Mouse (Mus musculus): ENCODE results near the gene Nfic.

DNA sequence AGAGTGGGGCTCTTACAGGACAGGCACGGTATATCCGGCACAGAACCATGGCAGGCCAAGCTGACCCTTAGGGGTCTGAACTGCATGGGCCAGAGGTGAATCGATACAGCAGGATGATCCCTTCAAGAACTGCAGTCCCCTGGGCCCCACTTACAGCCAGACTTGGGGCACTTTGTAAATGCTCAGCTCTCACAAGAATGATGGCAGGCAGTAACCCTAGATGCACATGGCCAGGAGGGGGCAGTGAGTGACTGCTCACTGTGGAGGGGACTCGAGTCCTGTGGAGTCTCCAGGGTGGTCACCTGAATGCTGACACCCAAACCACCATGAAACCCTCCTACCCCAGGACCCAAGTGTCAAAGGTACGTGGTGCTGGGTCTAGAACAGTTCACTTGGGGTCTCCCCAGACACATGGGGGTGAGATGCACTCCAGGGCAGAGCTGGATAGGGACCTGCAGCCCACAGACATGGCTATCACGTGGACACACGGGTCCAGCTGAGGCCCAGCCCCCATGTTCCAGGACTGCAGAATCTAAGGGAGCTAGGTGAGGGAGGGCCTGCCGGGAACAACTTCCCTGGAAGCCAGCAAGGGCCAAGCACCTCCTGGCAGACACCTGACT, 38.3 kb upstream of the Nfic start:
- TF ChIP-seq POLR2A (IDR thresholded peaks at IDR 0.05; ENCODE audit: low read depth, low read length): no peak
- TF ChIP-seq CTCF (IDR thresholded peaks at IDR 0.05; ENCODE audit: extremely low read depth, insufficient read length, insufficient replicate concordance, low read depth, low read length): no peak
